Mouse (Mus musculus) cerebellum, adult 2 months (tissue): ENCODE results near the gene Chchd6.

Experiments used
- CTCF ChIP-seq: fragments of 200-500 bp; IDR thresholded peaks from 2 replicates; pipeline ENCODE4 v1.5.1; 2011; ENCODE audit warnings: low read depth, mild to moderate bottlenecking, control low read depth, low read length, moderate library complexity, borderline replicate concordance; ENCODE audit not compliant: insufficient read depth
- POLR2A ChIP-seq: fragments of 200-500 bp; IDR thresholded peaks from 2 replicates; pipeline ENCODE4 v1.6.1; 2011; ENCODE audit warnings: low read length, control low read depth, borderline replicate concordance; ENCODE audit not compliant: insufficient read depth

DNA sequence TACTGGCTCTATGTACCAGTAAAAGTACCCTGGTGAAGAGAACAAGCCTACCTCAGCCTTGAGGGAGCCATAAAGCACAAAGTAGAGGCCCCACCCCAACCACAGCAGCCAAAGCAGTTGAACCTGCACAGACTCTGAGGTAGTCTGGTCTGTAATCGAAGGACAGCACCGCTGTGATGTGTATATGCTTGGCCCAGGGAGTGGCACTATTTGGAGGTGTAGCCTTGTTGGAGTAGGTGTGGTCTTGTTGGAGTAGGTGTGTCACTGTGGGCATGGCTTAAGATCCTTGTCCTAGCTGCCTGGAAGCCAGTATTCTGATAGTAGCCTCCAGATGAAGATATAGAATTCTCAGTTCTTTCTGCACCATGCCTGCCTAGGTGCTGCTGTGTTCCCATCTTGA, 203.2 kb downstream of the Chchd6 start:
- TF ChIP-seq CTCF (no peak), POLR2A (no peak)
